Mouse (Mus musculus): ENCODE results near the gene Aldh1l1. TPM values are rescaled to one million over a fixed set of nuclear protein-coding genes. Genes with fewer than 3 reads are reported as not detected.

Aldh1l1 gene
- polyA plus RNA-seq, 1 experiment from 2014 or later, result 101 TPM

- Histone ChIP-seq H3K9ac (ENCODE audit: low read depth, low read length) (0 out of 2 replicates have a peak overlapping the region, but pooled peaks have one; percentile 38), H3K27me3 (replicated peaks; ENCODE audit: control insufficient read depth, insufficient read depth, low read length) (no peaks in the 10 kb centered on the region; the same call in 1 of the 2 replicates), H3K9me3 (ENCODE audit: control insufficient read depth, low read length) (no peaks in the 10 kb centered on the region), H3K27ac (ENCODE audit: low read depth, low read length) (no peak overlapping the region), H3K4me1 (ENCODE audit: control insufficient read depth, insufficient read depth, low read depth, low read length) (peaks cover 3% of the 10 kb centered on the region; the same call in 1 of the 2 replicates), H3K36me3 (ENCODE audit: control insufficient read depth, insufficient read depth, low read length) (no peaks in the 10 kb centered on the region), H3K4me3 (ENCODE audit: low read length) (no peak overlapping the region), H3K4me2 (ENCODE audit: low read length) (no peak overlapping the region)
- WGBS, result 26% methylated on average over 7 of the region's 7 CpGs
- no peak for ATAC-seq
These were observed 120.3 kb downstream of the Aldh1l1 start for GRCm38 (mm10) chr6:90606538-90606937.

- no peak for ATAC-seq
- Histone ChIP-seq H3K9ac (ENCODE audit: low read depth, low read length) (no peak overlapping the region), H3K27ac (ENCODE audit: low read depth, low read length) (no peak overlapping the region), H3K9me3 (ENCODE audit: control insufficient read depth, low read length) (no peaks in the 10 kb centered on the region), H3K4me1 (ENCODE audit: control insufficient read depth, insufficient read depth, low read depth, low read length) (peaks cover 3% of the 10 kb centered on the region; the same call in 1 of the 2 replicates), H3K36me3 (ENCODE audit: control insufficient read depth, insufficient read depth, low read length) (no peaks in the 10 kb centered on the region), H3K4me2 (ENCODE audit: low read length) (no peak overlapping the region), H3K4me3 (ENCODE audit: low read length) (no peak overlapping the region), H3K27me3 (replicated peaks; ENCODE audit: control insufficient read depth, insufficient read depth, low read length) (no peaks in the 10 kb centered on the region; the same call in 1 of the 2 replicates)
- WGBS, result 16% methylated on average over 5 of the region's 5 CpGs
These were observed 121.0 kb downstream of the Aldh1l1 start for GRCm38 (mm10) chr6:90607196-90607595.

GRCm38 (mm10) chr6:90608186-90608585 lies 122.0 kb downstream of the Aldh1l1 start:
- ATAC-seq, result no peak

GRCm38 (mm10) chr6:90610248-90610647 lies 124.0 kb downstream of the Aldh1l1 start:
- Histone ChIP-seq H3K27ac (ENCODE audit: low read depth, low read length) (no peak overlapping the region), H3K4me2 (ENCODE audit: low read length) (no peak overlapping the region)
- WGBS, result 86% methylated on average over 5 of the region's 5 CpGs

More at GRCm38 (mm10) chr6:90608186-90608585, 122.0 kb downstream of the Aldh1l1 start:
- Histone ChIP-seq H3K36me3 (ENCODE audit: control insufficient read depth, insufficient read depth, low read length) (no peaks in the 10 kb centered on the region), H3K9ac (ENCODE audit: low read depth, low read length) (no peak overlapping the region), H3K4me3 (ENCODE audit: low read length) (no peak overlapping the region), H3K4me2 (ENCODE audit: low read length) (no peak overlapping the region), H3K27me3 (replicated peaks; ENCODE audit: control insufficient read depth, insufficient read depth, low read length) (no peaks in the 10 kb centered on the region), H3K27ac (ENCODE audit: low read depth, low read length) (no peak overlapping the region), H3K4me1 (ENCODE audit: control insufficient read depth, insufficient read depth, low read depth, low read length) (peaks cover 3% of the 10 kb centered on the region; the same call in 1 of the 2 replicates), H3K9me3 (ENCODE audit: control insufficient read depth, low read length) (no peaks in the 10 kb centered on the region)
- 65% methylated on average over 6 of the region's 6 CpGs for WGBS

GRCm38 (mm10) chr6:90613277-90613676 lies 127.0 kb downstream of the Aldh1l1 start:
- no peak overlapping the region for H3K4me2 ChIP-seq (ENCODE audit: low read length)
- H3K9me3 ChIP-seq (ENCODE audit: control insufficient read depth, low read length), result no peaks in the 10 kb centered on the region
- 85% methylated on average over 8 of the region's 8 CpGs for WGBS
- no peak for ATAC-seq
- no peaks in the 10 kb centered on the region for H3K4me1 ChIP-seq (ENCODE audit: control insufficient read depth, insufficient read depth, low read depth, low read length)
- no peaks in the 10 kb centered on the region for H3K36me3 ChIP-seq (ENCODE audit: control insufficient read depth, insufficient read depth, low read length)
- no peaks in the 10 kb centered on the region for H3K27me3 ChIP-seq (replicated peaks; ENCODE audit: control insufficient read depth, insufficient read depth, low read length)
- no peak overlapping the region for H3K27ac ChIP-seq (ENCODE audit: low read depth, low read length)
- H3K4me3 ChIP-seq (ENCODE audit: low read length), result no peak overlapping the region
- H3K9ac ChIP-seq (ENCODE audit: low read depth, low read length), result no peak overlapping the region

More at GRCm38 (mm10) chr6:90610248-90610647, 124.0 kb downstream of the Aldh1l1 start:
- Histone ChIP-seq H3K4me3 (ENCODE audit: low read length) (no peak overlapping the region), H3K36me3 (ENCODE audit: control insufficient read depth, insufficient read depth, low read length) (no peaks in the 10 kb centered on the region), H3K27me3 (replicated peaks; ENCODE audit: control insufficient read depth, insufficient read depth, low read length) (no peaks in the 10 kb centered on the region), H3K9me3 (ENCODE audit: control insufficient read depth, low read length) (no peaks in the 10 kb centered on the region), H3K4me1 (ENCODE audit: control insufficient read depth, insufficient read depth, low read depth, low read length) (peaks cover 3% of the 10 kb centered on the region; the same call in 1 of the 2 replicates), H3K9ac (ENCODE audit: low read depth, low read length) (no peak overlapping the region)
- no peak for ATAC-seq

GRCm38 (mm10) chr6:90615362-90615761 lies 129.1 kb downstream of the Aldh1l1 start:
- Histone ChIP-seq H3K36me3 (ENCODE audit: control insufficient read depth, insufficient read depth, low read length) (no peaks in the 10 kb centered on the region), H3K4me1 (ENCODE audit: control insufficient read depth, insufficient read depth, low read depth, low read length) (no peaks in the 10 kb centered on the region), H3K9me3 (ENCODE audit: control insufficient read depth, low read length) (no peaks in the 10 kb centered on the region), H3K27ac (ENCODE audit: low read depth, low read length) (no peak overlapping the region), H3K27me3 (replicated peaks; ENCODE audit: control insufficient read depth, insufficient read depth, low read length) (no peaks in the 10 kb centered on the region), H3K4me2 (ENCODE audit: low read length) (no peak overlapping the region), H3K4me3 (ENCODE audit: low read length) (no peak overlapping the region), H3K9ac (ENCODE audit: low read depth, low read length) (no peak overlapping the region)
- ATAC-seq, result no peak
- whole genome bisulfite sequencing, result 59% methylated on average over 7 of the region's 7 CpGs

GRCm38 (mm10) chr6:90615991-90616390 lies 129.8 kb downstream of the Aldh1l1 start:
- H3K36me3 ChIP-seq (ENCODE audit: control insufficient read depth, insufficient read depth, low read length), result no peaks in the 10 kb centered on the region
- no peaks in the 10 kb centered on the region for H3K9me3 ChIP-seq (ENCODE audit: control insufficient read depth, low read length)
- no peak overlapping the region for H3K4me2 ChIP-seq (ENCODE audit: low read length)
- WGBS, result 70% methylated on average over 6 of the region's 6 CpGs
- no peaks in the 10 kb centered on the region for H3K27me3 ChIP-seq (replicated peaks; ENCODE audit: control insufficient read depth, insufficient read depth, low read length)
- no peak overlapping the region for H3K27ac ChIP-seq (ENCODE audit: low read depth, low read length)
- no peak for ATAC-seq
- H3K4me3 ChIP-seq (ENCODE audit: low read length), result no peak overlapping the region
- no peak overlapping the region for H3K9ac ChIP-seq (ENCODE audit: low read depth, low read length)
- peaks cover 3% of the 10 kb centered on the region; the same call in 1 of the 2 replicates for H3K4me1 ChIP-seq (ENCODE audit: control insufficient read depth, insufficient read depth, low read depth, low read length)

- Histone ChIP-seq H3K9me3 (ENCODE audit: control insufficient read depth, low read length) (no peaks in the 10 kb centered on the region), H3K4me3 (ENCODE audit: low read length) (no peak overlapping the region), H3K4me2 (ENCODE audit: low read length) (no peak overlapping the region), H3K4me1 (ENCODE audit: control insufficient read depth, insufficient read depth, low read depth, low read length) (peaks cover 3% of the 10 kb centered on the region; the same call in 1 of the 2 replicates), H3K9ac (ENCODE audit: low read depth, low read length) (no peak overlapping the region), H3K27me3 (replicated peaks; ENCODE audit: control insufficient read depth, insufficient read depth, low read length) (no peaks in the 10 kb centered on the region), H3K27ac (ENCODE audit: low read depth, low read length) (no peak overlapping the region), H3K36me3 (ENCODE audit: control insufficient read depth, insufficient read depth, low read length) (no peaks in the 10 kb centered on the region)
- no peak for ATAC-seq
- 91% methylated on average over 6 of the region's 6 CpGs for WGBS
These were observed 130.3 kb downstream of the Aldh1l1 start for GRCm38 (mm10) chr6:90616481-90616880.

GRCm38 (mm10) chr6:90618274-90618673 lies 132.0 kb downstream of the Aldh1l1 start:
- WGBS, result 85% methylated on average over 4 of the region's 4 CpGs
- no peak overlapping the region for H3K9ac ChIP-seq (ENCODE audit: low read depth, low read length)
- no peaks in the 10 kb centered on the region for H3K9me3 ChIP-seq (ENCODE audit: control insufficient read depth, low read length)
- no peak for ATAC-seq
- H3K27me3 ChIP-seq (replicated peaks; ENCODE audit: control insufficient read depth, insufficient read depth, low read length), result no peaks in the 10 kb centered on the region
- no peak overlapping the region for H3K4me2 ChIP-seq (ENCODE audit: low read length)
- peaks cover 5% of the 10 kb centered on the region for H3K4me1 ChIP-seq (ENCODE audit: control insufficient read depth, insufficient read depth, low read depth, low read length)
- H3K36me3 ChIP-seq (ENCODE audit: control insufficient read depth, insufficient read depth, low read length), result no peaks in the 10 kb centered on the region
- H3K27ac ChIP-seq (ENCODE audit: low read depth, low read length), result no peak overlapping the region
- no peak overlapping the region for H3K4me3 ChIP-seq (ENCODE audit: low read length)
